Comparison of ENCODE assay signal across 19 mouse cellular contexts in genomic region chr9:47129101-47129500, GRCm38 (mm10).
A peak's percentile ranks its signal among the peaks of the same experiment; 100 is the strongest.
DNase-seq lines count a peak whose midpoint lies in the region; ATAC-seq lines count a peak whose summit lies in the region.
"Had no signal": no experiment of that assay in that cellular context is flagged by ENCODE, and none has a peak within 500 bp of the region (broad histone marks: within the 10 kb centered on the region; RNA-seq: fewer than 3 reads in every experiment).

No protein-coding gene starts in this region.

- H3K27ac ChIP-seq in midbrain, embryonic 11.5 days (ENCODE audit: low read depth, low read length) = no peak overlapping the region
- H3K27ac ChIP-seq in midbrain, embryonic 14.5 days (replicated peaks; ENCODE audit: low read depth, low read length) = no peak overlapping the region
- H3K27ac ChIP-seq: embryonic facial prominence, embryonic 13.5 days; embryonic facial prominence, embryonic 15.5 days; forebrain, embryonic 10.5 days; forebrain, embryonic 12.5 days had no signal

- no peak for ATAC-seq in midbrain, embryonic 11.5 days (ENCODE audit: low FRiP score)
- no peak for ATAC-seq in midbrain, embryonic 14.5 days (ENCODE audit: low FRiP score, low TSS enrichment)
- ATAC-seq: forebrain, embryonic 14.5 days; forebrain, embryonic 16.5 days had no signal

- H3K4me1 ChIP-seq in midbrain, embryonic 11.5 days (ENCODE audit: control insufficient read depth, insufficient read depth, low read length) = no peaks in the 10 kb centered on the region
- H3K4me1 ChIP-seq in midbrain, embryonic 14.5 days (ENCODE audit: control insufficient read depth, insufficient read depth, low read length) = no peaks in the 10 kb centered on the region
- H3K4me1 ChIP-seq: embryonic facial prominence, embryonic 15.5 days; forebrain, embryonic 10.5 days; forebrain, embryonic 12.5 days had no signal

- H3K4me3 ChIP-seq in midbrain, embryonic 11.5 days (ENCODE audit: low read depth, low read length) = no peak overlapping the region
- H3K4me3 ChIP-seq in midbrain, embryonic 14.5 days (replicated peaks; ENCODE audit: low read depth, low read length) = no peak overlapping the region
- H3K4me3 ChIP-seq: embryonic facial prominence, embryonic 13.5 days; embryonic facial prominence, embryonic 15.5 days; erythroblast, embryonic 14.5 days; forebrain, embryonic 10.5 days; forebrain, embryonic 12.5 days had no signal

- no peak overlapping the region for H3K4me2 ChIP-seq in midbrain, embryonic 11.5 days
- H3K4me2 ChIP-seq in midbrain, embryonic 14.5 days (ENCODE audit: low read length) = no peak overlapping the region
- H3K4me2 ChIP-seq: embryonic facial prominence, embryonic 13.5 days; embryonic facial prominence, embryonic 15.5 days; forebrain, embryonic 12.5 days had no signal

- peak; percentile 32 to 55 for DNase-seq in cerebellum, postnatal 14 days
- no peak for DNase-seq in cerebellum, adult 11-12 months
- DNase-seq in midbrain, embryonic 11.5 days (ENCODE audit: low spot score, missing footprints) = peak; percentile 61
- no peak for DNase-seq in midbrain, embryonic 14.5 days
- DNase-seq: adrenal gland, adult 2 months; adrenal gland, postnatal 10 days; adrenal gland, postnatal 25 days; cerebellum, adult 18-20 months; cerebellum, adult 8-10 months; cerebellum, adult 9-11 months; cerebellum, postnatal 36 days; embryo, embryonic 11 days had no signal

- H3K9me3 ChIP-seq in midbrain, embryonic 11.5 days (ENCODE audit: control insufficient read depth, low read length) = no peaks in the 10 kb centered on the region
- no peaks in the 10 kb centered on the region for H3K9me3 ChIP-seq in midbrain, embryonic 14.5 days (ENCODE audit: control insufficient read depth, low read length)
- H3K9me3 ChIP-seq: embryonic facial prominence, embryonic 13.5 days; embryonic facial prominence, embryonic 15.5 days; forebrain, embryonic 10.5 days; forebrain, embryonic 12.5 days had no signal

- no peaks in the 10 kb centered on the region for H3K27me3 ChIP-seq in midbrain, embryonic 11.5 days (ENCODE audit: control insufficient read depth, insufficient read depth, low read length)
- no peaks in the 10 kb centered on the region for H3K27me3 ChIP-seq in midbrain, embryonic 14.5 days (ENCODE audit: control insufficient read depth, insufficient read depth, low read length)
- H3K27me3 ChIP-seq: embryonic facial prominence, embryonic 13.5 days; embryonic facial prominence, embryonic 15.5 days; forebrain, embryonic 12.5 days had no signal

- H3K36me3 ChIP-seq in midbrain, embryonic 11.5 days (ENCODE audit: control insufficient read depth, insufficient read depth, low read length) = no peaks in the 10 kb centered on the region
- H3K36me3 ChIP-seq in midbrain, embryonic 14.5 days (ENCODE audit: control insufficient read depth, insufficient read depth, low read length) = no peaks in the 10 kb centered on the region
- H3K36me3 ChIP-seq: embryonic facial prominence, embryonic 13.5 days; embryonic facial prominence, embryonic 15.5 days; forebrain, embryonic 10.5 days; forebrain, embryonic 12.5 days had no signal

- no peak overlapping the region for H3K9ac ChIP-seq in midbrain, embryonic 11.5 days (ENCODE audit: low read length)
- no peak overlapping the region for H3K9ac ChIP-seq in midbrain, embryonic 14.5 days (replicated peaks; ENCODE audit: low read length)
- H3K9ac ChIP-seq: embryonic facial prominence, embryonic 13.5 days; embryonic facial prominence, embryonic 15.5 days; forebrain, embryonic 12.5 days had no signal

Comparison
In these comparisons a context has a peak if more than half of its experiments do, and no peak if none do; other contexts are left out.
1. DNase-seq: peak in cerebellum, postnatal 14 days (2 of 2) and midbrain, embryonic 11.5 days (single experiment); none in cerebellum, adult 11-12 months (single experiment) and midbrain, embryonic 14.5 days (single experiment).